Comparison of ENCODE assay signal across 28 mouse cellular contexts in the genomic region with DNA sequence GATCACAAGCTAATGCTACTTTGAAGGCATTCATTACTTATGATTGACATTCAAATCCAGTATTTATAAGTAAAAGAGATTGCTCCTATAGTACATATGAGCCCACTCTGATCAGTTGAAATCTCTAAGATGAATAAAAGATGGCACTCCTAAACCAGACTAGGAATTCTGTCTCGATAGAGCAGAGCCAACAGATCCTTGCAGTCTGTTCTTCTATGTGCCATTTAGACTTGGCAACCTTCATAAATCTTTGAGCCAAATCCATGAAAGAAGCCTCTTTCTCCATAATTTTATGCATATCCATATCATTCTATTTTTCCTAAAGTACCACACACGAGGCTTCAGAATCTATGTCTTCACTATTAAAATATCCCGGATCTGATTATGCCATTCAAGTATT.
DNase-seq lines count a peak whose midpoint lies in the region; ATAC-seq and TF ChIP-seq lines count a peak whose summit lies in the region.
"Had no signal": no experiment of that assay in that cellular context is flagged by ENCODE, and none has a peak within 500 bp of the region (broad histone marks: within the 10 kb centered on the region; RNA-seq: fewer than 3 reads in every experiment).

No protein-coding gene starts in this region.

- H3K27ac ChIP-seq in forebrain, embryonic 15.5 days (replicated peaks), result no peak overlapping the region; the same call in 1 of the 2 replicates
- H3K27ac ChIP-seq in forebrain, embryonic 11.5 days (ENCODE audit: low read depth, low read length), result no peak overlapping the region
- no peak overlapping the region for H3K27ac ChIP-seq in forebrain, postnatal 0 days (ENCODE audit: low read depth, low read length)
- H3K27ac ChIP-seq: embryonic facial prominence, embryonic 10.5 days; embryonic facial prominence, embryonic 13.5 days; heart, adult 2 months; heart, embryonic 10.5 days; heart, embryonic 13.5 days; hindbrain, embryonic 14.5 days had no signal

- H3K36me3 ChIP-seq in forebrain, embryonic 15.5 days, result no peaks in the 10 kb centered on the region
- H3K36me3 ChIP-seq in forebrain, embryonic 11.5 days (ENCODE audit: control insufficient read depth, insufficient read depth, low read length), result no peaks in the 10 kb centered on the region
- H3K36me3 ChIP-seq in forebrain, postnatal 0 days (ENCODE audit: insufficient read depth), result no peaks in the 10 kb centered on the region
- H3K36me3 ChIP-seq: embryonic facial prominence, embryonic 10.5 days; embryonic facial prominence, embryonic 13.5 days; heart, embryonic 10.5 days; heart, embryonic 13.5 days had no signal

- H3K4me3 ChIP-seq in forebrain, embryonic 15.5 days, result no peak overlapping the region
- H3K4me3 ChIP-seq in forebrain, embryonic 11.5 days (ENCODE audit: low read depth, low read length), result no peak overlapping the region
- no peak overlapping the region for H3K4me3 ChIP-seq in forebrain, postnatal 0 days (ENCODE audit: low read depth, low read length)
- H3K4me3 ChIP-seq: embryonic facial prominence, embryonic 10.5 days; embryonic facial prominence, embryonic 13.5 days; erythroblast, embryonic 14.5 days; heart, adult 2 months; heart, embryonic 10.5 days; heart, embryonic 13.5 days had no signal

- no peak overlapping the region for H3K4me2 ChIP-seq in forebrain, embryonic 15.5 days (replicated peaks)
- H3K4me2 ChIP-seq in forebrain, embryonic 11.5 days (ENCODE audit: low read depth, low read length, severe bottlenecking), result no peak overlapping the region
- no peak overlapping the region for H3K4me2 ChIP-seq in forebrain, postnatal 0 days (ENCODE audit: low read depth)
- H3K4me2 ChIP-seq: embryonic facial prominence, embryonic 13.5 days; heart, embryonic 13.5 days; hindbrain, embryonic 14.5 days had no signal

- DNase-seq in forebrain, embryonic 11.5 days (ENCODE audit: low spot score), result no peak
- DNase-seq in brain, adult 2 months (ENCODE audit: low read depth, low spot score), result peak; percentile 70
- DNase-seq in brain, embryonic 14.5 days (ENCODE audit: low read depth), result peak; percentile 69
- peak; percentile 59 for DNase-seq in forebrain, postnatal 0 days
- DNase-seq in cerebellum, adult 11-12 months, result no peak
- DNase-seq: adrenal gland, adult 2 months; adrenal gland, postnatal 14 days; cerebellum, adult 11 months; cerebellum, adult 8-10 months; cerebellum, postnatal 10 days; cerebellum, postnatal 36 days; embryo, embryonic 11 days; gastrocnemius, postnatal 10 days; gastrocnemius, postnatal 36 days; heart, adult 2 months; heart, postnatal 14 days; heart, postnatal 4 days; kidney, adult 2 months had no signal

- no peak for TF ChIP-seq CTCF in brain, embryonic 14.5 days (IDR thresholded peaks at IDR 0.05; ENCODE audit: borderline replicate concordance, extremely low read depth, insufficient read depth, insufficient read length)
- TF ChIP-seq CTCF in forebrain, postnatal 0 days (IDR thresholded peaks at IDR 0.05; ENCODE audit: low read depth), result no peak

- no peak for TF ChIP-seq POLR2A in brain, embryonic 14.5 days (IDR thresholded peaks at IDR 0.05; ENCODE audit: borderline replicate concordance, extremely low read depth, insufficient read depth, insufficient read length, poor library complexity, severe bottlenecking)

- no peaks in the 10 kb centered on the region for H3K9me3 ChIP-seq in forebrain, embryonic 15.5 days
- H3K9me3 ChIP-seq in forebrain, embryonic 11.5 days (ENCODE audit: control insufficient read depth, low read length), result no peaks in the 10 kb centered on the region
- no peaks in the 10 kb centered on the region for H3K9me3 ChIP-seq in forebrain, postnatal 0 days (ENCODE audit: low read length)
- H3K9me3 ChIP-seq: embryonic facial prominence, embryonic 10.5 days; embryonic facial prominence, embryonic 13.5 days; heart, embryonic 10.5 days; heart, embryonic 13.5 days had no signal

- peak; percentile 70; the same call in 1 of the 2 replicates for ATAC-seq in forebrain, embryonic 15.5 days (replicated peaks)
- no peak for ATAC-seq in forebrain, embryonic 11.5 days (replicated peaks; ENCODE audit: low FRiP score)
- peak; percentile 86 for ATAC-seq in forebrain, postnatal 0 days
- no peak for ATAC-seq in megakaryocyte, adult 5-6 weeks (ENCODE audit: poor library complexity, severe bottlenecking)
- ATAC-seq: CD4-positive, CD25-positive, alpha-beta regulatory T cell, adult 4 months; intestine, postnatal 0 days had no signal

- H3K27me3 ChIP-seq in forebrain, embryonic 15.5 days, result no peaks in the 10 kb centered on the region
- H3K27me3 ChIP-seq in forebrain, embryonic 11.5 days (ENCODE audit: control insufficient read depth, insufficient read depth, low read length), result no peaks in the 10 kb centered on the region
- no peaks in the 10 kb centered on the region for H3K27me3 ChIP-seq in forebrain, postnatal 0 days (ENCODE audit: insufficient read depth, low read length)
- H3K27me3 ChIP-seq: embryonic facial prominence, embryonic 13.5 days; heart, embryonic 13.5 days had no signal

- H3K9ac ChIP-seq in forebrain, embryonic 15.5 days (replicated peaks), result no peak overlapping the region
- no peak overlapping the region for H3K9ac ChIP-seq in forebrain, embryonic 11.5 days (ENCODE audit: low read length)
- H3K9ac ChIP-seq in forebrain, postnatal 0 days, result no peak overlapping the region
- H3K9ac ChIP-seq: embryonic facial prominence, embryonic 13.5 days; heart, embryonic 13.5 days; hindbrain, embryonic 14.5 days had no signal

- 0 out of 2 replicates have a peak, but pooled peaks cover 6% of the 10 kb centered on the region for H3K4me1 ChIP-seq in forebrain, embryonic 15.5 days
- no peaks in the 10 kb centered on the region for H3K4me1 ChIP-seq in forebrain, embryonic 11.5 days (replicated peaks; ENCODE audit: control insufficient read depth, insufficient read depth, low read length)
- no peaks in the 10 kb centered on the region for H3K4me1 ChIP-seq in forebrain, postnatal 0 days (ENCODE audit: insufficient read depth)
- H3K4me1 ChIP-seq: embryonic facial prominence, embryonic 10.5 days; embryonic facial prominence, embryonic 13.5 days; heart, embryonic 10.5 days; heart, embryonic 13.5 days had no signal

- 67% methylated on average over 3 of the region's 3 CpGs for WGBS in forebrain, embryonic 15.5 days
- WGBS in forebrain, embryonic 11.5 days, result 91% methylated on average over 3 of the region's 3 CpGs
- WGBS in forebrain, postnatal 0 days, result 69% methylated on average over 3 of the region's 3 CpGs

Comparison
In these comparisons a context has a peak if more than half of its experiments do, and no peak if none do; other contexts are left out.
1. ATAC-seq: peak in forebrain, embryonic 15.5 days (single experiment) and forebrain, postnatal 0 days (single experiment); none in forebrain, embryonic 11.5 days (single experiment) and megakaryocyte, adult 5-6 weeks (single experiment).
2. DNase-seq: peak in brain, adult 2 months (single experiment), brain, embryonic 14.5 days (single experiment) and forebrain, postnatal 0 days (single experiment); none in forebrain, embryonic 11.5 days (single experiment) and cerebellum, adult 11-12 months (single experiment).